Mouse (Mus musculus) testis, adult 2 months (tissue): ENCODE measurements around the gene Ist1.

ENCODE experiments used
- CTCF ChIP-seq: fragments of 200-500 bp; IDR thresholded peaks from 2 replicates; pipeline ENCODE4 v1.5.1; 2012; ENCODE audit warnings: low read depth, mild to moderate bottlenecking, inconsistent platforms, low read length, moderate library complexity; ENCODE audit not compliant: control insufficient read depth, insufficient read depth, insufficient replicate concordance
- POLR2A ChIP-seq: fragments of 200-500 bp; IDR thresholded peaks from 2 replicates; pipeline ENCODE4 v1.6.1; 2012; ENCODE audit warnings: low read depth, mild to moderate bottlenecking, inconsistent platforms, low read length, moderate library complexity; ENCODE audit not compliant: control insufficient read depth

DNA sequence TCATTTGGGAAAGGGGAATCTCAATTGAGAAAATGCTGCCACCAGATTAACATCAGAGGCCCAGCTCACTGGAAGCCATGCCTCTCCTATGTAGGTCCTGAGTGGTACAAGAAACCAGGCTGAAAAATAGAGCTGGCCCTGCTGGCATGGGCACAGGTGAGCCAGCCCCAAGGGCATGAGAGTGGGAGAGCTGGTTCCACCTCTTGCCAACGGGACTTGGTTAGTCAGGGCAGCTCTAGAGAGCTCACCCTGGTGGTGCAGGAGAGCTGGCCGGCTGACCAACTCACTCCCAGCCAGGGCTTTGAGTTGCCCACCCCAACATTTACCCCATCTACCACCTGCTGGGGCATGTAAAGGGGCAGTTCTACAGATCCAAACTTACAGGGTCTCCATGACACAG, 19.5 kb downstream of the Ist1 start:
- TF ChIP-seq CTCF (no peak), POLR2A (no peak)
